Mouse (Mus musculus) hindbrain, postnatal 0 days (tissue): ENCODE measurements at regions not wholly inside any gene's neighbourhood (a gene's known extent, or its start where the extent isn't known, plus 50 kb on each side); places are given as distances from the start of the nearest gene placed in this dataset.

ENCODE experiments used
- ATAC-seq: fragments of 200-750 bp; cut with Nextera tagmentation; 2 replicates; pipeline ENCODE4 v1.8.0; 2017; ENCODE audit warnings: mild to moderate bottlenecking, moderate TSS enrichment, moderate library complexity
- DNase-seq: peaks from one replicate; pipeline ENCODE4 v3.0.0-alpha.2; 2015; ENCODE audit warnings: low spot score
- H3K27ac ChIP-seq: fragments of 300-500 bp; sonication (generic); 2 replicates; pipeline ENCODE4 v1.5.1; 2014; ENCODE audit warnings: mild to moderate bottlenecking
- H3K27me3 ChIP-seq: fragments of 300-500 bp; sonication (generic); 2 replicates; pipeline ENCODE4 v1.6.1; 2014; ENCODE audit warnings: low read length, mixed read lengths; ENCODE audit not compliant: insufficient read depth
- H3K36me3 ChIP-seq: fragments of 300-500 bp; sonication (generic); 2 replicates; pipeline ENCODE4 v1.6.1; 2014; ENCODE audit warnings: low read length, mixed read lengths; ENCODE audit not compliant: insufficient read depth
- H3K4me1 ChIP-seq: fragments of 300-500 bp; sonication (generic); 2 replicates; pipeline ENCODE4 v1.6.1; 2014; ENCODE audit warnings: antibody characterized with exemption, low read length, mixed read lengths; ENCODE audit not compliant: insufficient read depth
- H3K4me2 ChIP-seq: fragments of 300-500 bp; sonication (generic); 2 replicates; pipeline ENCODE4 v1.6.1; 2014; ENCODE audit warnings: low read depth, mild to moderate bottlenecking, low read length, moderate library complexity, mixed read lengths
- H3K4me3 ChIP-seq: fragments of 300-500 bp; sonication (generic); 2 replicates; pipeline ENCODE4 v1.5.1; 2014; ENCODE audit warnings: low read length
- H3K9ac ChIP-seq: fragments of 300-500 bp; sonication (generic); replicated peaks from 2 replicates; pipeline ENCODE4 v1.6.1; 2014; ENCODE audit warnings: mild to moderate bottlenecking, low read length, moderate library complexity, mixed read lengths
- H3K9me3 ChIP-seq: fragments of 300-500 bp; sonication (generic); 2 replicates; pipeline ENCODE4 v1.6.1; 2016; ENCODE audit warnings: low read length, mixed read lengths
- CTCF ChIP-seq: IDR thresholded peaks from 2 replicates; pipeline ENCODE4 v1.5.1; 2016; ENCODE audit warnings: antibody characterized with exemption, control low read depth, low read depth
- WGBS: fragments of 180-500 bp; shearing (Covaris S2); extraction: QIAGEN DNeasy Blood & Tissue Kit; methylation state at CpG from one replicate; pipeline ENCODE4 v1.1.7; 2014; 5-methylcytosine and 5-hydroxymethylcytosine counted together

DNA sequence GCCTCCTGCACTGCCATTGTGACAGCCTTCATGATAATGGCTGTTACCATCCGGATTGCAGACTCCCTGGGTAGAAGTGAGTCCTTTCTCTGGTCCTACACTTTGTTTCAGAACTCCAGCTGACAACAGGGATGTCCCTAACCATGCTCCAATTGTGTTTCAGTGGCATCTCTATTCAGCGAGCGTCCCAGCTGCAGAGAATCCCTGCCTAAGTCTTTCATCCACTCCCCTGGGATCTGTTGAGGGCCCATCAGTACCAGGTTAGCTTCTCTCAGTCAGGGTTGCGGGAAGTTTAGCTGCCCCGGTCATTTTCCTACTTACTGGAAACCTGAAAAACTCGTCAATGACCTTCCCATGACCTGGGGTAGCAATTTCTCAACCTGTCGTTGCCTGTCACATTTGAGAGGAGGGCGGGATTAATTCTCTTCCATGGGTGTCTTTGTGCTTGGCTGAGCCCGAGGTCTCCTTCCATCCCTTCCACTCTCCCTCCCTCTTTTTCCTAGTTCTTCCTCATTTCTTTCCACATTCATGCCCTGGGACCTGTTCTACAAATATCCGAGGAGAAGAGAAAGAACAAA lies 97.7 kb downstream of the Tmem30b start:
- H3K9ac ChIP-seq: no peak overlapping the region
- no peak overlapping the region for H3K27ac ChIP-seq
- ATAC-seq (no peak), DNase-seq (no peak)
- H3K9me3 ChIP-seq: no peaks in the 10 kb centered on the region
- no peaks in the 10 kb centered on the region for H3K4me1 ChIP-seq
- TF ChIP-seq CTCF: no peak
- no peak overlapping the region for H3K4me3 ChIP-seq
- H3K27me3 ChIP-seq: no peaks in the 10 kb centered on the region
- no peaks in the 10 kb centered on the region for H3K36me3 ChIP-seq
- 46% methylated on average over 10 of the region's 10 CpGs for WGBS
- no peak overlapping the region for H3K4me2 ChIP-seq

GRCm38 (mm10) chr12:73447172-73447571 lies 99.0 kb downstream of the Tmem30b start:
- H3K27me3 ChIP-seq: no peaks in the 10 kb centered on the region
- no peak for ATAC-seq
- no peak for TF ChIP-seq CTCF
- 97% methylated on average over 6 of the region's 6 CpGs for WGBS
- no peaks in the 10 kb centered on the region for H3K4me1 ChIP-seq
- H3K9me3 ChIP-seq: no peaks in the 10 kb centered on the region
- H3K4me3 ChIP-seq: no peak overlapping the region
- no peak overlapping the region for H3K27ac ChIP-seq
- H3K36me3 ChIP-seq: no peaks in the 10 kb centered on the region
- DNase-seq: no peak
- H3K4me2 ChIP-seq: no peak overlapping the region
- no peak overlapping the region for H3K9ac ChIP-seq

GRCm38 (mm10) chr12:73446148-73446547 lies 100.0 kb downstream of the Tmem30b start:
- no peak for TF ChIP-seq CTCF
- Histone ChIP-seq H3K9ac (no peak overlapping the region), H3K4me1 (no peaks in the 10 kb centered on the region), H3K27me3 (no peaks in the 10 kb centered on the region), H3K36me3 (no peaks in the 10 kb centered on the region), H3K4me2 (no peak overlapping the region), H3K4me3 (no peak overlapping the region), H3K27ac (no peak overlapping the region), H3K9me3 (no peaks in the 10 kb centered on the region)
- ATAC-seq (no peak), DNase-seq (no peak)
- WGBS: 90% methylated on average over 7 of the region's 7 CpGs

GRCm38 (mm10) chr12:73445562-73445961 lies 100.6 kb downstream of the Tmem30b start:
- Histone ChIP-seq H3K4me1 (no peaks in the 10 kb centered on the region), H3K4me2 (no peak overlapping the region), H3K4me3 (no peak overlapping the region), H3K27ac (no peak overlapping the region), H3K9me3 (no peaks in the 10 kb centered on the region), H3K27me3 (no peaks in the 10 kb centered on the region), H3K36me3 (no peaks in the 10 kb centered on the region), H3K9ac (no peak overlapping the region)
- ATAC-seq (no peak), DNase-seq (no peak)
- no peak for TF ChIP-seq CTCF
- 79% methylated on average over 10 of the region's 10 CpGs for WGBS

DNA sequence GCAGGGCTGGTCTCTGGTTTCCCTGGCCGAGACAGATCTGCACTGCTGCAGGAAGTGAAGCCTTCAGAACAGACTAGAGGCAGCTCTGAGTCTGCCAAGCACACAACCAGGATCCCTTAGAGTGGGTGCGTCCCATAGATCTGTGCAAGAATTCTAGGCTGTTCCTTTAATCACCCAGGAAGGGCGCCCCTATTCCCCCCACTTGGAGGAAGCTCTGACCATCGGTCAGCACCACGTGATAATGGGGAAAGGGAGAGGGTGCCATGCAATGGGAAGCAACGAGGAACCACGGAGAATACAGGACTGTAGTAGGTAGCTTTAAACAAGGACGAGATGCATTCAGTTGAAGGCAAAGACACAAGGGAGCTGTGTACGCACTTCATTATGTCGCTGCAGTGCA lies 101.1 kb downstream of the Tmem30b start:
- no peak overlapping the region for H3K9ac ChIP-seq
- TF ChIP-seq CTCF: no peak
- H3K4me1 ChIP-seq: no peaks in the 10 kb centered on the region
- H3K4me3 ChIP-seq: no peak overlapping the region
- H3K4me2 ChIP-seq: no peak overlapping the region
- DNase-seq (no peak), ATAC-seq (no peak)
- no peaks in the 10 kb centered on the region for H3K9me3 ChIP-seq
- H3K27ac ChIP-seq: no peak overlapping the region
- no peaks in the 10 kb centered on the region for H3K27me3 ChIP-seq
- 56% methylated on average over 10 of the region's 10 CpGs for WGBS
- no peaks in the 10 kb centered on the region for H3K36me3 ChIP-seq

- H3K9me3 ChIP-seq: no peaks in the 10 kb centered on the region
- no peak for DNase-seq
- no peak overlapping the region for H3K4me2 ChIP-seq
- ATAC-seq: no peak
- 61% methylated on average over 1 of the region's 1 CpGs for WGBS
- no peak overlapping the region for H3K9ac ChIP-seq
- H3K27me3 ChIP-seq: no peaks in the 10 kb centered on the region
- no peaks in the 10 kb centered on the region for H3K36me3 ChIP-seq
- TF ChIP-seq CTCF: no peak
- no peak overlapping the region for H3K27ac ChIP-seq
- no peaks in the 10 kb centered on the region for H3K4me1 ChIP-seq
- H3K4me3 ChIP-seq: no peak overlapping the region
Measured at GRCm38 (mm10) chr12:73441326-73441725, 104.9 kb downstream of the Tmem30b start.

DNA sequence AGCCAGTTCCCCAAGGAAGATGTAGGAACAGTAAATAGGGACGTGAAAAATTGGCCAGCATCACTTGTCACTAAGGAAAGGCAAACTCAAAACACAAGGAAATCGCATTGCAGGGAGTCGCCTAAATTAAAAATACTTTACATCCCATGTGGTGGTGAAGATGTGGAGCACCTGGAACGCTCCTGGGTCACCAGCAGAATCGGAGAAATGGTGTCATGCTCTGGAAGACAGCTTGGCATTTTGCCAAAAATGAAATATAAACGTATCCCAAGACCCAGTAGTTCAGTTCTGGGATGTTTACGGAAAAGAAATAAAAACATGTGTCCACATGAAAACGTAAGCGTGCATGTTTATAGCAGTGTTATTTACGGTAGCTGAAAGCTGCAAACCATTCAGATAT lies 111.5 kb downstream of the Tmem30b start:
- WGBS: 74% methylated on average over 10 of the region's 10 CpGs

More for the DNA sequence above, 111.5 kb downstream of the Tmem30b start:
- Histone ChIP-seq H3K9ac (no peak overlapping the region), H3K9me3 (no peaks in the 10 kb centered on the region), H3K36me3 (no peaks in the 10 kb centered on the region), H3K4me3 (no peak overlapping the region), H3K27ac (no peak overlapping the region), H3K27me3 (no peaks in the 10 kb centered on the region), H3K4me2 (no peak overlapping the region), H3K4me1 (no peaks in the 10 kb centered on the region)
- DNase-seq (no peak), ATAC-seq (no peak)
- no peak for TF ChIP-seq CTCF
